Mouse (Mus musculus) limb, embryonic 14.5 days (tissue): ENCODE results near the gene Gm10392. TPM values are rescaled to one million over a fixed set of nuclear protein-coding genes. Genes with fewer than 3 reads are reported as not detected.
"Not testable (repeated sequence)": the region's sequence is repeated elsewhere in the genome, so short reads cannot be mapped to it uniquely, and the experiment has no call there.

Experiments used
- ATAC-seq: fragments of 200-750 bp; cut with Nextera tagmentation; 2 replicates; pipeline ENCODE4 v1.8.0; 2017; ENCODE audit warnings: low read depth, moderate number of reproducible peaks, moderate TSS enrichment; ENCODE audit not compliant: low FRiP score
- DNase-seq: peaks from one replicate; pipeline ENCODE4 v3.0.0-alpha.2; 2015; ENCODE audit warnings: low spot score
- H3K27ac ChIP-seq: fragments of 300-500 bp; sonication (generic); replicated peaks from 2 replicates; pipeline ENCODE4 v1.5.1; 2014; ENCODE audit warnings: low read depth, mild to moderate bottlenecking, low read length, moderate library complexity, mixed read lengths
- H3K27me3 ChIP-seq: fragments of 300-500 bp; sonication (generic); 2 replicates; pipeline ENCODE4 v1.6.1; 2014; ENCODE audit warnings: low read length, mixed read lengths; ENCODE audit not compliant: control insufficient read depth, insufficient read depth
- H3K36me3 ChIP-seq: fragments of 300-500 bp; sonication (generic); 2 replicates; pipeline ENCODE4 v1.6.1; 2014; ENCODE audit warnings: mild to moderate bottlenecking, low read length, moderate library complexity, mixed read lengths; ENCODE audit not compliant: control insufficient read depth, insufficient read depth
- H3K4me1 ChIP-seq: fragments of 300-500 bp; sonication (generic); 2 replicates; pipeline ENCODE4 v1.6.1; 2014; ENCODE audit warnings: antibody characterized with exemption, low read length, mixed read lengths; ENCODE audit not compliant: control insufficient read depth, insufficient read depth
- H3K4me2 ChIP-seq: fragments of 300-500 bp; sonication (generic); replicated peaks from 2 replicates; pipeline ENCODE4 v1.6.1; 2014; ENCODE audit warnings: low read depth, mild to moderate bottlenecking, low read length, moderate library complexity; ENCODE audit not compliant: severe bottlenecking
- H3K4me3 ChIP-seq: fragments of 300-500 bp; sonication (generic); replicated peaks from 2 replicates; pipeline ENCODE4 v1.5.1; 2014; ENCODE audit warnings: low read length
- H3K9ac ChIP-seq: fragments of 300-500 bp; sonication (generic); 2 replicates; pipeline ENCODE4 v1.6.1; 2014; ENCODE audit warnings: mild to moderate bottlenecking, low read depth, low read length, moderate library complexity; ENCODE audit not compliant: severe bottlenecking
- H3K9me3 ChIP-seq: fragments of 300-500 bp; sonication (generic); 2 replicates; pipeline ENCODE4 v1.6.1; 2016; ENCODE audit warnings: low read length; ENCODE audit not compliant: control insufficient read depth
- POLR2A ChIP-seq: fragments of 200-500 bp; IDR thresholded peaks from 2 replicates; pipeline ENCODE4 v1.8.0; 2012; ENCODE audit warnings: inconsistent platforms, mild to moderate bottlenecking, moderate library complexity, borderline replicate concordance; ENCODE audit not compliant: insufficient read depth, insufficient read length; ENCODE audit errors: extremely low read depth
- WGBS: fragments of 180-500 bp; shearing (Covaris S2); extraction: QIAGEN DNeasy Blood & Tissue Kit; methylation state at CpG from one replicate; pipeline ENCODE4 v1.1.7; 2014; 5-methylcytosine and 5-hydroxymethylcytosine counted together
- polyA plus RNA-seq, 2 experiments: library from polyadenylated mRNA; depleted of rRNA in 1 of 2; stranded (reverse) in 1 of 2; unstranded in 1 of 2; fragments of >200 nt; fragmentation: Nextera tagmentation in 1 of 2; extraction: Ambion mirVana in 1 of 2; gene quantifications; 2 replicates each; pipeline versions ENCODE4 v1.2.1 to v1.2.3; 2012 to 2014

Gm10392 gene
- not detected in 2 replicates for polyA plus RNA-seq (2012; rRNA removed)
- 0.12 TPM in 1 of 2 replicates, not detected in the other for polyA plus RNA-seq (2014; fragmentation: Nextera tagmentation; extraction: Ambion mirVana)

DNA sequence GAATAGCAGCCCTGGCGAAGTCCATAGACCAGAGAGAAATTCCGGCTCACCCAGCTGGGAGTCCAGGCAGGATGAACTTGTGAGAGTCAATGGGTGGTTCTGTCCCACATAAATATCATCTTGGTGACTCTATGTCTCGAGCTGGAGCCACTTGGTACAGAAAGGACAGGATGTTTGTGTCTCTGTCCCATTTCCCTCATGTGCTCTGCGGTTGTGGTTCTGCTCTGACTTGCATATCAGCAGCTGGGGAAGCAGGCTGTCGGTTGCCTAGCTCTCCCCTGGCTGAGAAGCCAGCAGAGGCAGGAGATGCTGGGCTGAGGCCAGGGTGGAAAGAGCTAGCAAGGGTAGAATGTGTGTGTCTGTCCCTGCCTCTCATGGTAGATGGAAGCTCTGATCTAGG, at the start of gene Gm10392:
Gene Gm10392, minus strand, starts transcription at position 156 of the 400 bp plus-strand sequence.
- no peak for ATAC-seq
- peaks cover 19% of the 10 kb centered on the region for H3K4me1 ChIP-seq
- no peak within 1 kb of the TSS for H3K4me3 ChIP-seq
- WGBS, result 71% methylated on average over 5 of the region's 5 CpGs
- H3K36me3 ChIP-seq, result no peaks in the 10 kb centered on the region
- H3K4me2 ChIP-seq, result no peak within 1 kb of the TSS
- no peak within 1 kb of the TSS for H3K27ac ChIP-seq
- DNase-seq, result no peak
- H3K9me3 ChIP-seq, result no peaks in the 10 kb centered on the region
- no peak within 1 kb of the TSS for H3K9ac ChIP-seq
- no peak for TF ChIP-seq POLR2A
- peaks cover 27% of the 10 kb centered on the region for H3K27me3 ChIP-seq

- no peak for DNase-seq
- H3K4me3 ChIP-seq, result no peak overlapping the region
- no peaks in the 10 kb centered on the region for H3K4me1 ChIP-seq
- H3K4me2 ChIP-seq, result no peak overlapping the region
- H3K27ac ChIP-seq, result no peak overlapping the region
- no peaks in the 10 kb centered on the region for H3K27me3 ChIP-seq
- H3K36me3 ChIP-seq, result peaks cover 80% of the 10 kb centered on the region
- 94% methylated on average over 7 of the region's 7 CpGs for WGBS
- no peak for ATAC-seq
- H3K9me3 ChIP-seq, result no peaks in the 10 kb centered on the region
- no peak overlapping the region for H3K9ac ChIP-seq
- TF ChIP-seq POLR2A, result no peak
These were observed 26.3 kb upstream of the Gm10392 start for GRCm38 (mm10) chr11:77545261-77545660.

DNA sequence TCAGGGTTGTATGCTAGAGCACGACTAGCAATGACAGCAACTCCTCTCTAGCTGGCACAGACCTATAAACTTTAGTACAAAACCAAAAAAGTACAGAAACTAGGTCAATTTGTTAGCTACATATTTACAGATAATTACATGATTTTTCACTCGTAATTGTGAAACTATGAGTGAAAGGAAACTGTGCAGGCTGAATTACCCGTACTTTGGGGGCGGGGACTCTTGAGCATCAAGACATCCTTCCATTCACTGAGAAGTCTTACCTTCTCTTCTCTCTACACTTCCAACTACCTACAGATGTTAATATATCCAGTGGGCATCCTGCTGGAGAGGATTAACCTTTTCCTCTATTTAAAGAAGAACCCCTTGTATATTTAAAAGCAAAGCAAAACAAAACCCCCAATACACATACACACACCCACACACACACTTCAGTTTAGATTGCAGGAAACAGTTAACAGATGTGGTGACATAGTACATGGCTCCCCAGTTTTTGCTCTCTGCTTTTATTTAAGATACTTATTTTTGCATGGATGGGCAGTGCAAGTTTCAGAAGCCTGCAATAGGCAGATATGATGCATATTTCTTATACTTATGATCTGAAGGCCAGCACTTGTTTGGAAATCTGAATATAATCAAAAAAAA, 13.3 kb upstream of the Gm10392 start:
- H3K4me3 ChIP-seq, result no peak overlapping the region
- ATAC-seq (no peak), DNase-seq (no peak)
- H3K27me3 ChIP-seq, result no peaks in the 10 kb centered on the region
- no peak overlapping the region for H3K9ac ChIP-seq
- H3K27ac ChIP-seq, result no peak overlapping the region
- no peaks in the 10 kb centered on the region for H3K9me3 ChIP-seq
- 81% methylated on average over 4 of the region's 4 CpGs for WGBS
- no peak for TF ChIP-seq POLR2A
- H3K4me1 ChIP-seq, result no peaks in the 10 kb centered on the region
- H3K36me3 ChIP-seq, result peaks cover 32% of the 10 kb centered on the region
- H3K4me2 ChIP-seq, result no peak overlapping the region

- no peak for TF ChIP-seq POLR2A
These were observed 11.9 kb upstream of the Gm10392 start for GRCm38 (mm10) chr11:77530862-77531261.

DNA sequence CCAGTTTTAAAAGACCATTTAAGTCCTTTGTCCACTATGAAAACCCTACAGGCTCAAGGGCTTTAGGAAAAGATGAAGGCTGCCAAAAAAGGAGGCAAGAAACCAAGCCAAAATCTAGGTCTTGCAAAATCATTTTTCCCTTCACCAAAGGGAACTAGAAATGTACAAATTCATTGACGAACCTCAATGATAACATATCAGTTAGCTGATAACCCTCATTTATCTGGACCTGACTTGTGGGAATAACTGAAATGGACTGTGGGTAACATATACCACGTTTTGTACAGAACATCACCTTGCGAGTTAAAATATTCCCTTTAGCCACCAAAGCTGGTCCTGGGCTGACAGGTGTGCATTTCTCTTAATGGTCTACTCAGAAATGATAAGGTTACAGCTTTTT, 10.6 kb upstream of the Gm10392 start:
- Histone ChIP-seq H3K4me3 (no peak overlapping the region), H3K27ac (no peak overlapping the region), H3K9ac (no peak overlapping the region), H3K4me2 (no peak overlapping the region), H3K4me1 (no peaks in the 10 kb centered on the region), H3K9me3 (no peaks in the 10 kb centered on the region), H3K36me3 (peaks cover 9% of the 10 kb centered on the region), H3K27me3 (no peaks in the 10 kb centered on the region)
- 88% methylated on average over 3 of the region's 3 CpGs for WGBS
- ATAC-seq (no peak), DNase-seq (no peak)
- TF ChIP-seq POLR2A, result no peak

More at GRCm38 (mm10) chr11:77530862-77531261, 11.9 kb upstream of the Gm10392 start:
- DNase-seq (no peak), ATAC-seq (no peak)
- no peaks in the 10 kb centered on the region for H3K9me3 ChIP-seq
- no peak overlapping the region for H3K4me2 ChIP-seq
- H3K36me3 ChIP-seq, result peaks cover 18% of the 10 kb centered on the region
- H3K27ac ChIP-seq, result no peak overlapping the region
- no peaks in the 10 kb centered on the region for H3K27me3 ChIP-seq
- WGBS, result 95% methylated on average over 2 of the region's 2 CpGs
- H3K4me3 ChIP-seq, result no peak overlapping the region
- no peaks in the 10 kb centered on the region for H3K4me1 ChIP-seq
- H3K9ac ChIP-seq, result no peak overlapping the region

DNA sequence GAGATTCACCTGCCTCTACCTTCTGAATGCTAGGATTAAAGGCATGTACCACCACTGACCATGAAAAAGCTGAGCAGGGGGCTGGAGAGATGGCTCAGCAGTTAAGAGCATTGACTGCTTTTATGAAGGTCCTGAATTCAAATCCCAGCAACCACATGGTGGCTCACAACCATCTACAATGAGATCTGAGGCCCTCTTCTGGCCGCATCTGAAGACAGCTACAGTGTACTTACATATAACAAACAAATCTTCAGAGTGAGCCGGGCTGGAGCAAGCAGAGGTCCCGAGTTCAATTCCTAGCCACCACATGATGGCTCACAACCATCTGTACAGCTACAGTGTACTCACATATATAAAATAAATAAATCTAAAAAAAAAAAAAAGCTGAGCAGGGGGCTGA, 9.4 kb upstream of the Gm10392 start:
- not testable (repeated sequence) for DNase-seq, H3K9ac ChIP-seq, H3K9me3 ChIP-seq, H3K27me3 ChIP-seq, H3K27ac ChIP-seq, H3K4me1 ChIP-seq, H3K4me3 ChIP-seq, H3K36me3 ChIP-seq, H3K4me2 ChIP-seq, ATAC-seq
- 85% methylated on average over 3 of the region's 3 CpGs for WGBS
